Mouse (Mus musculus) urinary bladder, adult 18-20 months (tissue): ENCODE measurements around the gene Sgpp1.
"Not testable (repeated sequence)": the region's sequence is repeated elsewhere in the genome, so short reads cannot be mapped to it uniquely, and the experiment has no call there.

Experiments used
- DNase-seq, 2 experiments: peaks; one replicate each; pipeline ENCODE4 v3.0.0; 2022; ENCODE audit warnings: low spot score in 2 of 2, mixed read lengths in 2 of 2

Sgpp1 gene

GRCm38 (mm10) chr12:75689003-75689402 is 46.5 kb downstream of the Sgpp1 start:
- no peak for DNase-seq

GRCm38 (mm10) chr12:75687314-75687713 is 48.2 kb downstream of the Sgpp1 start:
- DNase-seq, result no peak

GRCm38 (mm10) chr12:75684026-75684425 is 51.5 kb downstream of the Sgpp1 start:
- not testable (repeated sequence) for DNase-seq

- no peak for DNase-seq
Observed at GRCm38 (mm10) chr12:75683598-75683997, 51.9 kb downstream of the Sgpp1 start.

GRCm38 (mm10) chr12:75682842-75683241 is 52.7 kb downstream of the Sgpp1 start:
- no peak for DNase-seq

GRCm38 (mm10) chr12:75681101-75681500 is 54.4 kb downstream of the Sgpp1 start:
- no peak for DNase-seq

- DNase-seq, result no peak
Observed at GRCm38 (mm10) chr12:75678393-75678792, 57.1 kb downstream of the Sgpp1 start.

GRCm38 (mm10) chr12:75672630-75673029 is 62.9 kb downstream of the Sgpp1 start:
- no peak for DNase-seq

- no peak for DNase-seq
Observed at GRCm38 (mm10) chr12:75671759-75672315, 63.7 kb downstream of the Sgpp1 start.

GRCm38 (mm10) chr12:75670611-75671010 is 64.9 kb downstream of the Sgpp1 start:
- no peak for DNase-seq

GRCm38 (mm10) chr12:75669258-75670106 is 66.0 kb downstream of the Sgpp1 start, which contains the start of gene Wdr89:
Wdr89 (minus strand) TSS chr12:75669537.
- DNase-seq, result peak; percentile 85 to 99

GRCm38 (mm10) chr12:75668916-75669257 is 66.6 kb downstream of the Sgpp1 start:
- DNase-seq, result no peak

GRCm38 (mm10) chr12:75668221-75668620 is 67.3 kb downstream of the Sgpp1 start:
- DNase-seq, result no peak

GRCm38 (mm10) chr12:75666939-75667338 is 68.6 kb downstream of the Sgpp1 start:
- no peak for DNase-seq

- DNase-seq, result no peak
Observed at GRCm38 (mm10) chr12:75664516-75664810, 71.1 kb downstream of the Sgpp1 start.
